Mouse (Mus musculus) cerebellum, adult (tissue): ENCODE measurements around the gene Gbf1.
"Not testable (repeated sequence)": the region's sequence is repeated elsewhere in the genome, so short reads cannot be mapped to it uniquely, and the experiment has no call there.

Experiments
- ATAC-seq: cut with Nextera tagmentation; 2 replicates; pipeline ENCODE4 v1.9.2; 2017; ENCODE audit warnings: mild to moderate bottlenecking, moderate library complexity, mixed read lengths; ENCODE audit not compliant: insufficient number of reproducible peaks, low FRiP score, low TSS enrichment

Gbf1 gene

DNA sequence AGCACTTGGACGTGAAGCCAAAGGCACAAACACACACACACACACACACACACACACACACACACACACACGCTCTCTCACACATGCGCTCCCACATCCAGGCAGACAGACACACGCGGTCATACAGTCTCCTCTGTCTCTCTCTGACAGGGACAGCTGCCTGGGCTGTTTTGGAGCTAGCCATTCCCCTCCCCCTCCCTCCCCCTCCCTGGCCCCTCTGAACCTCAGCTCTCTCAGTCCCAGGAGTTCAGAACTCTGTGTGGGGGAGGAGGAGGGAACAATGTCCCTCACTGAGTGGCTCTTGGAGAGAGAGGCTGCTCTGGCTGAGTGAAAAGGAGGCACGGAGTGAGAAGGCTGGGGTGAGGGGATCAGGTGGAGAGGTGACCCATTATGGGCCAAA lies 11.2 kb upstream of the Gbf1 start:
- ATAC-seq = no peak

DNA sequence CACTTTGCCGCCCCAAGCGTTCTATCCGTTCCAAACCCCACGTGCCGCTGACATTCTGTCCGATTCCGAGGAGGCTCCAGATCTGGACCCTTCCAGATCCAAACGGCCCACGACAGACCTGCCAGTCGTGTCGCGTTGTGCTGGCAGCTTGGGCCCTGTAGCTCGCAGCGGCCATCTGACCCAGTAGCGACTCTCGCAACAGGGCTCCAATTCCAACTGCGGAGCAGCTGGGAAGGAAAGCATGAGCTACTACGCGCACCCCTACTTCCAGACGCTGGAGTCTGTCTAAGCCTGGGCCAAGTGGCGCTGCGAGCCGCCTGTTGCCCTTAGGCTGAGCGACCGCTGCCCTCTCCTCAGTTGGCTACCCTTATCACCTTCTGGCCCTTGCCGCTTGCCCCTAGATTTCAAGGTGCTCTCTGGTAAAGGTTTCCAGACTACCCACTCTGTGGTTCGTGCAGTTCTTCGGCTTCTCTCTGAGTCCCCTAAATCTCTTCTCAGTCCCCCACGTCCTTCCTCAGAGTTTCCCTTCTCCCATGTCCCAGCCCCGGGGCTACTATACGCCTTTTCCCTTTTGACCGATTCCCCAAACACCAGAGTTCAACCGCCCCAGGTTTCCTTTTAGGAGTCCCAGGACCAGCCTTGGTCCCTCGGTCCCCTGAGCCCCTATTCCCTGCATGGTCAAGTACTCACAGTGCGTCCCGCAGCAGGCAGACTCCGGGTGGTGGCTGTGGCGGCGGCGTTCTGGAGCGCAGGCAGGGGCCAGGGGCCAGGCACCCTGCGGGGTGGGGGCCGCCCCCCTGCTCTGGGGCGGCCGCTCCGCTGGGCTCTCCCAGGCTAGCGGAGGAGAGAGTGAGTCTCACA lies 4.6 kb upstream of the Gbf1 start, which contains the start of gene Pitx3:
Pitx3 (minus strand) TSS at position 816 of the 861 bp plus-strand sequence.
- no peak for ATAC-seq

DNA sequence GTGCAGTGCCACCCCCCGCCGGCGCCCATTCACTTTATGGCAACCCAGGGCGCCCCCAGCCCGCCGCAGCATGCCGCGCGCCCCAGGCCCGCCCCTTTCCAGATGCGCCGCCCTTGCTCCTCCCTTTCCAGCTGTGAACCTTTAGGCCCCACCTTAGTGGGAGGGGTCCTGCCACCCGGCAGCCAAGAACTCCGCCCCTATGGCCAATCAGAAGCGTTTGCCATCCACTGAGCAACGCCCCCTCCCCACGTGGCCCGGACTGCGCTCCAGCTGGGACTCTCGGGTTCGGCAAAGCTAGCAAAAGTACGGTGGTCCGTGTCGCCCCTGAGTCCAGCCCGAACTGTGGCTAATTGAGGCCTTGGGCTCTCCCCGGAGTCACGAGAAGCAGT lies 3.9 kb upstream of the Gbf1 start:
- no peak for ATAC-seq

DNA sequence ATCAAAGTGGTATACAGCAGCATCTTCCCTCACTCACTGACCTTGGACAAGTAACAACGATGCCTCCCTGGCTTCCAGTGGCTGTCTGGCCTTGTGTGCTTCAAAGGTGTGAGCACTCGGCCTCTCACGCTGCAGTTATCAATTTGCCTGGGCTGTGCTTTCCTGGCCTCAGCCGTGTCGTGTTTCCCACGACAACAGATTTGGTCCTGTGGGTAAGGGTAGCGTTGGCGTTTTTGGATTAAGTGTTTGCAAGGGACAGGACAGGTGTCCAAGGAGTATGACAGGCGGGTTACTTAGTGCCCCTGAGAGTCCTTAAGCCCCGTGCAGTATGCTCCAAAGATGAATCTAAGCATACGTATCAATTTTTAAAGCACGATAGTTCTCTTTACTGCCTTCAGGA lies 3.2 kb upstream of the Gbf1 start:
- no peak for ATAC-seq

DNA sequence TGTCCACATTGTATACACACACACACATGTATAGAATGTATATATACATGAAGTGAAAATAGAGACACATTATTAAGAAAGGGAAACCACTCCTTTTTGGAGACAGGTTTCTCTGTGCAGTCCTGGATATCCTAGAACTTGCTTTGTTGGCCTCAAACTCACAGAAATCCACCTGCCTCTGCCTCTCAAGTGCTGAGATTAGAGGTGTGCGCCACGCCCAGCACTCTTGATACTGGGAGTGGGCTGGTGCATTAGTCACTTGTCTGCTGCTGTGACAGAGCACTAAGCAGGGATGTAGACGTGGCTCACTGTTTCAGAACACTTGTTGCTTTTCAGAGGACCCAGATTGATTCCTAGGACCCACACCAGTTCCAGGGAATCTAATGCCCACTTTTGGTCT lies 13.6 kb downstream of the Gbf1 start:
- ATAC-seq = no peak

DNA sequence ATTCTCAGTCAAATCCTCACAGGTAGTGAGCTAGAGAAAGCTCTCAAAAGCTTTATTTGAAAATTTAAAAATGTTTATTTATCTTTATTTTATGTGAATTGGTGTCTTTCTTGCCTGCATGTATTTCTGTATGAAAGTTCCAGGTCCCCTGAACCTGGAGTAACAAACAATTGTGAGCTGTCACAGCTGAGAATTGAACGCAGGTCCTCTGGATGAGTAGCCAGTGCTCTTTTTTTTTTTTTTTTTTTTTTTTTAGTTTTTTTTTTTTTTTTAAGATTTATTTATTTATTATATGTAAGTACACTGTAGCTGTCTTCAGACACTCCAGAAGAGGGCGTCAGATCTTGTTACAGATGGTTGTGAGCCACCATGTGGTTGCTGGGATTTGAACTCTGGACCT lies 14.9 kb downstream of the Gbf1 start:
- ATAC-seq = not testable (repeated sequence)

DNA sequence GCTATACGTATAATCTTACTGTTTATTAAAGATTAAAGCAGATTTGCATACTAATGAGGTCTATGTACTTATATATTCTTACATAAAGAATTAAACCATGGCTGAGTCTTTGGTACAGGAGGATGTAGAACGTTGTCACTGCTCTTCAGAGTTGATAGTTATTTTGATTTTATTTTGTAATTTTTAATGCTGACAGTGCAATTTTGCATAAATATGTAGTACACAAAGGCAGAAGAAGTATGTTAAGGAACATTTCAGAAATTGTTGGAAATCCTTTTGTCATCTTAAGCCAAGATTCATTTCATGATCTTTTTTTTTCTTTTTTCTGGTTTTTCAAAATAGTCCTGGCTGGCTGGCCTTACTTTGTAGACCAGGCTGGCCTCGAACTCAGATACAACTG lies 17.1 kb downstream of the Gbf1 start:
- no peak for ATAC-seq

DNA sequence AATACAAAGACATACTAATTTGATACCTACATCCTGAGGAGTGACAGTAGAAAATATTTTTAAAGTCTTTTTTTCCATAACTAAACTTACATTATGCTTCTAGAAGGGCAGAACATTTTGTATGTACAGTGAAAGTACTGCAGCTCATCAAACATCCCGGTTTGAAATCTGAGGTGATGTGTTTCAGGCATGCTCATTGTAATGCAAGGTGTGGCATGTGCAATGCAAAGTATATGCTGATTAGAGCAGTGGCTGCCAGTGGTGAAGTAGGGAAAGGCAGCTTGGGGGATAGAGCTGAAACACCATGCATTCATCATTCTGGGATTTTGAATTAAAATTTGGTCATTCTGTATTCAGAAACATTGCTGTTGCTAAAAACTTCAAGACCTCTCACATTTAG lies 17.6 kb downstream of the Gbf1 start:
- ATAC-seq = no peak

DNA sequence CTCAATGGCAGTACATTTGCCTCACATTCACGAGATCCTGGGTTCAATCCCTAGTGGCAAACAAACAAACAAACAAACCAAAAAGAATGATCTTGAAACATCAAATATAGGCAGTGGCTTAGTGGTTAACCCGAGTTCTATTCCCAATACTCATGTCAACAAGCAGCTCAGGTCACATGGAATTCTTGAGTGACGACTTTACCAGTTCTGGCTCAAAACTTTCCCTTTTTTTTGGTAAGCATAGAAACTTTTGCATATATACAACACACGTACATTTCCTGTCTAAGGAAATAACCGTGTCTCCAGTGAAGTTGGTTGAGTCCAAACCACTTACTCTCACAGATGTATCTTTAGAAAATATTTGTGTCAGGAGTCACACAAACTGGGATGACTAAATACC lies 20.2 kb downstream of the Gbf1 start:
- no peak for ATAC-seq

DNA sequence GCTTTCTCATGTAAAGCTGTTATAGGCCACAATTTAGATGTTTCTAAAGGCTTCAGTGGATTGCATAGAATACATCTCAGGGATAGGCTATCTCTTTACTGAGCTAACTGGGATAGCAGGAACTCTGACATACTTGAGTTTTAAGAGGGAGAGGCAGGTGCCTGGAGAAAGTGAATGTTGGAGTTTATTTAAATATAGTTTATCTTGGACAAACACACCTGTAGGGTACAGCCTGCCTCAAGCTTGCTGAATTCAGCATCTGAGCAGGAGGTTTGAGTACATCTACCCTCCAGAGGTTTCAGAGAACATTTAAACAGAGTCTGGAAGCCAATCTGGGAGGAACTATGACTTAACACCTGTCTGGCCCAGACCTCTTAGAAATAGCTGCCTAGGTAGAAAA lies 22.9 kb downstream of the Gbf1 start:
- ATAC-seq = no peak

DNA sequence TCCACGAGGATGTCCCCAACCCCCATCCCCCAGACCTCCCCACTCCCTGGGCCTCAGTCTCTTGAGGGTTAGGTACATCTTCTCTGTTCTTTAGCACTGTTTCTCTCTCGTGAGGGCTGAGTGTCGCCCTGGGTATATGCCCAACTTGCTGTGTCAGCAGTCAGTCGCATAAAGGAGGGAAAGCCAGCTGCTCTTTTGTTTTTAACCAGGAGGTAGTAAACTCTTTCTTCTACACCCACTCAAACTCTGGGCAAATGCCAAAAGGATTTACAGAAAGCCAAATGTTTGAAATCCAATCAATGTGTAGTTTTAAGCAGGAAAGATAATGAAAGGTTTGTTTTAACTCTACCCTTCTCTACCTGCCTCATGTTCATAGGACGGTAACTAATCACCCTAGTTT lies 24.7 kb downstream of the Gbf1 start:
- ATAC-seq = no peak

DNA sequence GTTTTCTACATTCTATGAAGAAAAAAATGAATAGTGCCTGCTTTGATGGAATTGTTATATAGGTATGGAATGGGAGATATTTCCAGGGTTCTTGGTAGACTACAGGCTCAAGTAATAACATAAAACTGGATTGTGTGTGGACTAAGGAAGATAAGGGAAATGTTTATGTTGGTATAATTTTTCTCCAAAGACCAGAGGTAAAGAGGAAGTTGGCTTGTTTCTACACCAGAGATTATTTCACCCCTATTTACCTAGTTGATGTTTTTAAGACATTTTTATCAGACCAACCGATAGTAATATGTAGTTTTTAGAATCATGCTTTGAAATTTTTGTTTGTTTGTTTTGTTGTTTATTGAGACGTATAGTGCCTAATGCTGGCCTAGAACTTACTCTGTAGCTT lies 28.0 kb downstream of the Gbf1 start:
- ATAC-seq = no peak

DNA sequence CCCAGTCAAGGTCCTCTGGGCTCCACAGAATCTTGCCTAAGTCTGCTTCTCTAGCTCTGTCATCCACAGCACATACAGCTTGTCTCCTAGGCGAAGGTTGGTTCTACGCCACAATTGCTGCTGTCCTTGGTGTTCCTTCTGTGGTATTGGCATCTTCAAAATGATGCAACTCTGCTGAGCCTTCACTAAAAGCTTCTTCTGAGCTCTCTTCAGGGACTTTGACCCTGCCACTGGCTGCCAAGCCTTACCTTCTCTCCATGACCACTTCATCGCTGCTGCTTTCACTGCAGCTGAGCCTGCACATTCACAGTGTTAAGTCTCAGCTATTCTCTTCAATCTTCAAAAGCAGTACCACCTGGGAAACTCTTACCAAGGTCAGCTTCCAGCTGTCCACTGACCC lies 29.9 kb downstream of the Gbf1 start:
- ATAC-seq = no peak

DNA sequence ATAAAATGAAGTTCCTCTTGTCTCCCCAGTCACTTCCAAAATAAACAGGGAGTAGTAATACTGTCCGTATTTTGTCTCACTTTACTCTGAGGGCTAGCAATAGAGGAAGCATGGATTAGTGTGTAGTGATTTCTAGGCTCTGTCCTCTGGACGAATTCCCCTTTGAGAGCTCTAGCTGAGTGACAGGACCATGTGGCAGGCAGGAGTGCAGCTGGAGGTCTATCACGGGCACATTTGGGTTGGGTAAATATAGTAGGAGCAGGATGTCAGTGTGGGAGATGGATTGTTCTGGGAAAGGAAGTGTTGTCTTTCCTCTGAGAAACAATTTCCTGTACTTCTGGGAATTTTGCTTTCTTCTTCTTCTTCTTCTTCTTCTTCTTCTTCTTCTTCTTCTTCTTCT lies 34.3 kb downstream of the Gbf1 start:
- ATAC-seq = no peak

DNA sequence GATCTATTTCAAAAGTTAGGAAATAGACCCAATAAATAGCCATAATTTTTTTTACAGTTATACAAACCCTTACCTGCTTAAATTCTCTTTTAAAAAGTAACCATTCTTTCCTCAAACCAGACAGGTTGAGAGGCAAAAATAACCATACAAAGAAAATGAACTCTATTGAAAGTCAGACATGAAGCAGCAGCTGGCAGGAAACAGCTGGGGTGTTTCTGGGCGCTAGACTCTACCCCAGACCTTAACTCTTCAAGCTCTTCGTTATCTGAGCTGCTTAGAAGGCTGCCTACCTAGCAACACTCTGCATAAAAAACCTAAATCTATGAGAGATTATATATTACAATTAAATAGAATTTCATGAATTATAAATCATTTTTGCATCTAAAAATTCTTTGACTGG lies 34.9 kb downstream of the Gbf1 start:
- no peak for ATAC-seq

DNA sequence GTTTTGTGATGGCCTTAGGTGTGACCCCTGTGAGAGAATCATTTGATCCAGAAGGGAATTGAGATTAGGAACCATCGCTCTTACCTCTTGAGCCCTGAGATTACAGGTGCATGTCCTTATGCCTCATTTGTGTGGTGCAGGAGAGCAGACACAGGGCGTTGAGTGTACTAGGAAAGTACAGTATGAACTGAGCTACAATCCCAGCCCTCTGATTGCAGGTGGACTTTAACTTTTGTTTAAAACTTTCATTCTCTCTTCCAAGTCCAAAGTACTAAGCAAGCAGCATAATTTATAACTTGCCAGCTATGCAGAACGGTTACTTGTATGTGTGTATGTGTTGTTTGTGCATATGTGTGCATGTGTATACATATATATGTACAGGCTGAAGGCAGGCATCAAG lies 46.0 kb downstream of the Gbf1 start:
- no peak for ATAC-seq

DNA sequence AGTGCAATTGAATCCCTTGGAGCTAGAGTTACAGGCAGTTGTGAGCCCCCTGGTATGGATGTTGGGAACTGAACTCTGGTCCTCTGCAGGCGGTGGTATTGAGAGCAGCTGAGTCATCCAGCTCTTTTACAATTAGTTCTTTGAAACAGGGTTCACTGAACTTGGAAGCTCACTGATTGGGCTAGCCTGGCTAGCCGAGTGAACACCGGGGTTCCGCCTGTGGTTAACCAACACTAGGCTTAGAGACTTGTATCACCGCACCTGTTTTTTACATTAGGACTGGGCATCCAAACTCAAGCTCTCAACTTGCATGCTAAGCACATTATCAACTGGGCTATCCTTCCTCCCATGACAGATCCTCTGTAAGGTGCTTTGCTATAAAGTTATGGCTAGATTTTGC lies 46.6 kb downstream of the Gbf1 start:
- no peak for ATAC-seq

DNA sequence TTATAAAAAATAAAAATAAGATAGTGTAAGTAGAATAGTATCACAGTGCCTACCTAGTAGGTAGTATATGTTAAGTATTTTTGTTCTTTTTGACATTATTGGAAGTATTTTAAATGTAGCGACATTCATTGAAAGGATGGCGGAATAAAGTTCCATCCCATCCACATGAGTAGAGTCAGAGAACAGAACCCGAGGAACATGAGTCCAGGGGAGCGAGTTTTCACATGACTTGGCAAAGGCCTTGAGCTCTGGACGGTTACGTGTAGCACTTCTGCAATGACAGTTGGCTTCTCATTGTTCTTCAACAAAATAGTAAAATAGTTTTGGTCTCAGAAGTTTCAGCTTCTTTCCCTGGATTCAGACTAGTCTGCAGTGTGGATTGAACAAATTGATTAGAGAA lies 51.9 kb downstream of the Gbf1 start:
- ATAC-seq = no peak

DNA sequence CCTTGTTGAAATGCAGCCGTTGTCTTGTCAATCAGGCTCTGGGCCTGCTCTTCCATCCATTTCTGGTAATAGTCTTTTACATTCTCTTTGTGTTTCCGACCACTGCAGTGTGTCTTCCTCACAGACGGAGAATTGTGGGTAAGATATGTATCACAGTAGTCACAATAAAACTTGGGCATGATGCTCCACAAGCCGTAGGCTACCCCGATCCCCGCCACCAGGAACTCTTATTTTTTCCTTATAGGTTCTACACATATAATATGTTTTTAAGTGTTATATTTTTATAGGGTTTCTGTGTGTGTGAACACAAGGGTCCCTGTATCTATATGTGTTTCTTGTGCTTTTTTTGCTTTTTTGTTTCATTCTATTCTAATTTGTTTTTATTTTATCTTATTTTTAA lies 53.4 kb downstream of the Gbf1 start:
- no peak for ATAC-seq

DNA sequence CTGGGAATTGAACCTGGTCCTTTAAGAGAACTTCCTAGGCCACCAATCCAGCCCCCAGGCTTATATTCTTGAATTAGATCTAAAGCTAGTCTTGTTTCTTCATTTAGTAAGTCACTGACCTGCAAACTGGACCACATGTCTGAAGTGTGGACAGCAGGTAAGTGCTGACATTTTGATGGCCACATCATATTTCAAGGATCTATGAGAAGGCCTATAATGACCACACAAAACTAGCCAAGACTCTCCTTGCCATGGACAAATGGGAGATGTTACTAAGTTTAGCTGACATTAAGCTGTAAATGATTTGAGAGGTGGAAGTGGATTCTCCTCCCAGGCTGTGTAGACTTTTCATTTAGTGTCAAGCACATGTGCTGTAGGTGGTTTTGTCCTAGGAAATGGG lies 58.6 kb downstream of the Gbf1 start:
- no peak for ATAC-seq

DNA sequence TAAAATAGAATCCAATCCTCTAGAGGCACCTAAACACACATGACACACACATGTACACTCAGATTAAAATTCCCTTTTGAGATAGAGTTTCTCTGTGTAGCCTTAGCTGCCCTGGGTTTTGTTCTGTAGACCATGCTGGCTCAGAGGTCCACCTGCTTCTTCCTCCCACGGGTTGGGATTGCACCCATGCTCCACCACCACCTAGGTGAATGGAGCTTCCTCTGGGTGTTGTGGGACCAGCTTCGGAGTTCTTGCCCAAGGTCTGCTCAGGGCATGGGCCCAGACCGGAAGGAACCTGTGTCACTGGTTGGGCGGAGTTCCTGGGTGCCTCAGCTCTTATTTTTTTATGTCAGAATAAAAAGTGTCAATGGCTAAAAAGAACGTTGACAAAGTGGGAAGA lies 62.2 kb downstream of the Gbf1 start:
- ATAC-seq = no peak

DNA sequence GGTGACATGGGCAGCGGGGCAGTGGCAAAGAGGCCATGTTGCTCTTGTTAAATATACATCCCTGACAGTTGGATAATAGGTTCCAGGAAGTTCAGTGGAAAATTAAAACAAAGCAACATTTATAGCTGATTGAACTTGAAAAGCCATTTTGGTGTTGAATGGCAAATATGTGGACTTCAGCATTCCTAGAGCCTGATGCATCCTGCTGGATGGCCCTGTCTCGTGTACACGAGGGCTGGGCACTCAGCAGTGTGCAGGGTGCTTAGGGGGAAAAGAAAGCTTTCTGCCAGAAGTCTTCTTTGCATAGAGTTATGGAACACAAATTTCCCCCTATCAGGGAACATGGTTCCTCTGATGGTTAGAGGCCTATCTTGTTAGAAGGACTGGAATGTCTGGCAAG lies 63.1 kb downstream of the Gbf1 start:
- no peak for ATAC-seq

DNA sequence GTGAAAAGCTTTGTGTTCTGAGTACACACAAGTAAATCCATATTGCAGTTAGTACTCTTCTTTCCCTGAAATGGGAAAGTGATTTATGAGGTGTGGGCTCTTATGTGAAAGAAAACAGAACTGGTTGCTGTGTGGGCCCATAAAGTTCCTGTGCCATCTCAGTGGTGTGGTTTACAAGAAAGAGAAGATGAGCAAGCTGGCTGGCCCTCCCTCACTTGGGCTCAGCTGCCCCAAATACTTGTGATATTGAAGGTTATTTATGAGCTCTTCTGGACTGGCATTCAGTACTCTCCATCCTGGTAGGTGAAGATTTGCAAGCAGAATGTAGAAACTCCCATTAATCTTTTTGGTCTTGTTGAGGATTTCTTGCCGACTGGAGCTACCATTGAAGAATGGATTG lies 64.4 kb downstream of the Gbf1 start:
- ATAC-seq = no peak
